Mouse (Mus musculus) stomach, postnatal 0 days (tissue): ENCODE measurements around the gene Ptprn2.

Source experiments
- CTCF ChIP-seq: IDR thresholded peaks from 2 replicates; pipeline ENCODE4 v1.5.1; 2016; ENCODE audit warnings: antibody characterized with exemption, low read depth, mild to moderate bottlenecking, moderate library complexity
- EP300 ChIP-seq: optimal IDR thresholded peaks from 2 replicates; pipeline ENCODE3; 2016; ENCODE audit warnings: antibody characterized with exemption

DNA sequence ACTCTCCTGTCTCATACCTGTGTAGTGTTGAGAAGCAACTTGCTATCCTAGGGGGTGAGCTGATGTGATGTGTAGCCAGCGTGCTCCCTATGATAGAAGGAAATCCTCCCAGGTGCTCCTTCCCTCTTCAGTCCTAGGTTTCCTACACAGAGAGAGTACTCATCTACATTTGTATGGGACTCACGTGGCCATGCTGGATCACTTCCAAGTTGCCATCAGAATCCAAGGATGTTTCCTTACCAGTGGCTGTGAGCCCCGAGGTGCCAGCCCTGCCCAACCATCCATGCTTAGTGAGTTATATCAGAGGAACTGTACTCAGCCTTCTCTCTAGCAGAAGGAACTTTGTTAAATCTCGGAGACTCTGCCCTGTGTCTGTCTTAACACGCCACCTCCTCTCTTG lies 729.4 kb downstream of the Ptprn2 start:
- TF ChIP-seq CTCF (no peak), EP300 (no peak)
